Mouse (Mus musculus): ENCODE results near the gene Lnp1. TPM values are rescaled to one million over a fixed set of nuclear protein-coding genes. Genes with fewer than 3 reads are reported as not detected.

The Lnp1 gene
- polyA plus RNA-seq, 1 experiment from 2014 or later, result not detected

DNA sequence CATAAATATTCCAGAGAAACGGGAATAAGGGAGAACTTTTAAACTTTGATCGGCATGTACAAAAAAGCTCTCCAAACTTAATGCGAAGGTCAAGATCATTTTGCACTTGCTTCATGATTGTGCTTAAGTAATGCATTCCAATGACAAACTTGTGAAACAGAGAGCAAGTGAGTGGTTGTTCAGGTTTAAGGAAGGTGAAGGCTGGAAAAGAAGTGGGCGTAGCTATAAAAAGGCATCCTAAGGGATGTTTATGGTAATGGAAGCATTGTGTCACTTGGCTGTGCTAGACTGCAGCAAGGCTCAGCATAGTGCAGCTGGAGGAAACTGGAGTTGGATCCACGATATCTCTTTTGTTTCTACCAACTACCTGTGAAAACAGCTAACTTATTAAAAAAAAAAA, 36.3 kb downstream of the Lnp1 start:
- H3K27me3 ChIP-seq (replicated peaks; ENCODE audit: control insufficient read depth, insufficient read depth, low read length), result no peaks in the 10 kb centered on the region
- no peak overlapping the region for H3K4me2 ChIP-seq
- DNase-seq (ENCODE audit: low spot score) (no peak), ATAC-seq (replicated peaks; ENCODE audit: low FRiP score) (no peak)
- no peak overlapping the region for H3K9ac ChIP-seq (ENCODE audit: low read depth, low read length)
- H3K9me3 ChIP-seq (ENCODE audit: control insufficient read depth, low read length), result no peaks in the 10 kb centered on the region
- WGBS, result 82% methylated on average over 5 of the region's 5 CpGs
- H3K27ac ChIP-seq (ENCODE audit: low read depth, low read length), result no peak overlapping the region
- no peaks in the 10 kb centered on the region for H3K36me3 ChIP-seq (ENCODE audit: control insufficient read depth, insufficient read depth, low read length)
- H3K4me3 ChIP-seq (ENCODE audit: low read depth, low read length), result no peak overlapping the region
- no peaks in the 10 kb centered on the region for H3K4me1 ChIP-seq (replicated peaks; ENCODE audit: control insufficient read depth, insufficient read depth, low read length)

DNA sequence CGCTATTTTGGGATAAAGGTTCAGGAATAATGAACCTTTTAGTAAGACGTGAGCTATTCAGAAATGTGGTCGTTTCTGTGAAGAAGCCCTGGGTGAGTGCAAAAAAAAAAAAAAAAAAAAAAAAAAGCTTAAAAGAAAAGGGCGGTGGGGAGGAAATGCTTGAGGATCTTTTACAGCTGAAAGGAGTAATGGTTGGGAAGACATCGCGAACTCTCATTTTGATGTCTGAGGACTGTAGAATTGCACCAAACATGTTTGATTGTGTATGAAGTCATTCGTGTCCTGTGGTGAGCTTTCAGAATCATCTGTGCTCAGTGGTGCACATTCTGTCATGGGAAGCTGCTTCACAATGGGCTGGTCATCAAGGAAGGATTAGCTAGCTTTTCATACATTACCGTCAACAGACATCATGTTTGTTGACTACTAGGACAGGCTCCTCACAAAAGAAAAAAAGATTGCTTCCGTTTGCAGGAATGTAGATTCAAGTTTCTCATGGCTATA, 41.2 kb downstream of the Lnp1 start:
- no peak for ATAC-seq (replicated peaks; ENCODE audit: low FRiP score)
- WGBS, result 31% methylated on average over 9 of the region's 9 CpGs
- H3K9ac ChIP-seq (ENCODE audit: low read depth, low read length), result no peak overlapping the region
- H3K27ac ChIP-seq (ENCODE audit: low read depth, low read length), result no peak overlapping the region
- H3K36me3 ChIP-seq (ENCODE audit: control insufficient read depth, insufficient read depth, low read length), result no peaks in the 10 kb centered on the region
- peak overlapping the region; percentile 57 for H3K4me2 ChIP-seq
- H3K4me1 ChIP-seq (replicated peaks; ENCODE audit: control insufficient read depth, insufficient read depth, low read length), result no peaks in the 10 kb centered on the region
- peak overlapping the region; percentile 45 for H3K4me3 ChIP-seq (ENCODE audit: low read depth, low read length)
- no peak for DNase-seq (ENCODE audit: low spot score)
- H3K9me3 ChIP-seq (ENCODE audit: control insufficient read depth, low read length), result no peaks in the 10 kb centered on the region
- H3K27me3 ChIP-seq (replicated peaks; ENCODE audit: control insufficient read depth, insufficient read depth, low read length), result no peaks in the 10 kb centered on the region

DNA sequence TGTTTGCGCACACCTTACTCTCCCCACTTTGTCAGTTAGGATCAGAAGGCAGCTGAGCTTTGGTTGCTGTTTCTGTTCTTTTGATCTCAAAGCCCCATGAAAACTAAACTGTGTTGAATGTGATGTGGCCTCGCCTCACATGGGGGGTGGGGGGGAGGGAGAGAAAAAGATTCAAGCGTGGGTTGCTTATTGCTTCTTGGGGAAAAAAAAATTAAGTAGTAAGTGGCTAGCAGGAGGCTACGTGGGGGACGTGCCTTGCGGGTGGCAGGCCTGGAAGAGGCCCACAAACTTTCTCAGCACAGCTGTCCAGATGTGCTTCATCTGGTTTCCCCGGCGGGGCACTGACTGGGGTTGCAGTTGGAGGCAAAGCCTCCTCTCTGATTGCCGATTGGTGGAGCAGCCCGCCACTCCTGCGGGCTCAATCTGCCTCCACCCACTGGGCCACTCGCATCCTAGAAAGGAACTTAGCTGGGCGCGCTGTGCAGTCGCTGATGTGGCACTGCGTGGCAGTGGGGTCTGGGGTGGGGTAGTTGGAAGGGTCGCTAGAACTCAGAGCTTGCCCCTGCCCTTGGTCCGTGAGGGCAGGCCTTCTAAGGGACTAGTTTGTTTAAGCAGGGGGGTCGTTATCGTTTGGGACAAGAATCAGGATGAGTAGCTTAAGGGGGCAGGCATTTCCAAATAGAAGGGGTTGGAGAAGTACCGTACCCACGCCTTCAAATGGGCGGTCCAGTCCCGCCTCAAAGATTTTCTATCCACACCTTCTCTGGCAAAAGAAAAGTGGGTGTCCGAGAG, 41.8 kb downstream of the Lnp1 start, which contains the start of gene Tmem45a:
Gene Tmem45a, minus strand, starts transcription at position 343 of the 792 bp plus-strand sequence.
- Histone ChIP-seq H3K27ac (ENCODE audit: low read depth, low read length) (no peak within 1 kb of the TSS), H3K36me3 (ENCODE audit: control insufficient read depth, insufficient read depth, low read length) (no peaks in the 10 kb centered on the region), H3K4me3 (ENCODE audit: low read depth, low read length) (peak within 1 kb of the TSS; percentile 45), H3K9ac (ENCODE audit: low read depth, low read length) (no peak within 1 kb of the TSS), H3K4me1 (replicated peaks; ENCODE audit: control insufficient read depth, insufficient read depth, low read length) (no peaks in the 10 kb centered on the region), H3K27me3 (replicated peaks; ENCODE audit: control insufficient read depth, insufficient read depth, low read length) (no peaks in the 10 kb centered on the region), H3K9me3 (ENCODE audit: control insufficient read depth, low read length) (no peaks in the 10 kb centered on the region), H3K4me2 (peak within 1 kb of the TSS; percentile 57)
- DNase-seq (ENCODE audit: low spot score), result peak; percentile 71
- WGBS, result 5% methylated on average over 25 of the region's 25 CpGs
- peak; percentile 95 for ATAC-seq (replicated peaks; ENCODE audit: low FRiP score)

DNA sequence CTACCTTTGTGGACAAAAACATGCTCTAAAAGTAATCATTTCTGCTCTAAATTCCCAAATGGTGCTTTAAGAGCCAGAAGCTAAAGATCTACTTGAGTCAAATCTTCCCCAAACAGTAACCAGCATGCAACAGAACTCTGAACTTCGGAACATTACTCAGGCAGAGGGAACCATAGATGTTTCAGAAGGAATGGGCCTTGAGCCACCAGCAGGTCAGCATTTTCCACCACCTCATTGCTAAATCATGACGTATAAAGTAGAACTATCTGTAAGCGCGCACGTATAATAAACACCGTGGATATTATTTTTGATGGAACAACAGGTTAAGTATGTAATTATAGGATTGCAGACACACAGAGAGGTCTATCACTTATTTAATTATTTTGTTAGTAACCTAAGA, 43.0 kb downstream of the Lnp1 start:
- H3K27me3 ChIP-seq (replicated peaks; ENCODE audit: control insufficient read depth, insufficient read depth, low read length), result no peaks in the 10 kb centered on the region
- 93% methylated on average over 6 of the region's 6 CpGs for WGBS
- no peak overlapping the region for H3K27ac ChIP-seq (ENCODE audit: low read depth, low read length)
- H3K9ac ChIP-seq (ENCODE audit: low read depth, low read length), result no peak overlapping the region
- no peak overlapping the region for H3K4me2 ChIP-seq
- no peaks in the 10 kb centered on the region for H3K9me3 ChIP-seq (ENCODE audit: control insufficient read depth, low read length)
- no peak for ATAC-seq (replicated peaks; ENCODE audit: low FRiP score)
- DNase-seq (ENCODE audit: low spot score), result no peak
- H3K4me3 ChIP-seq (ENCODE audit: low read depth, low read length), result no peak overlapping the region
- H3K4me1 ChIP-seq (replicated peaks; ENCODE audit: control insufficient read depth, insufficient read depth, low read length), result no peaks in the 10 kb centered on the region
- H3K36me3 ChIP-seq (ENCODE audit: control insufficient read depth, insufficient read depth, low read length), result no peaks in the 10 kb centered on the region

DNA sequence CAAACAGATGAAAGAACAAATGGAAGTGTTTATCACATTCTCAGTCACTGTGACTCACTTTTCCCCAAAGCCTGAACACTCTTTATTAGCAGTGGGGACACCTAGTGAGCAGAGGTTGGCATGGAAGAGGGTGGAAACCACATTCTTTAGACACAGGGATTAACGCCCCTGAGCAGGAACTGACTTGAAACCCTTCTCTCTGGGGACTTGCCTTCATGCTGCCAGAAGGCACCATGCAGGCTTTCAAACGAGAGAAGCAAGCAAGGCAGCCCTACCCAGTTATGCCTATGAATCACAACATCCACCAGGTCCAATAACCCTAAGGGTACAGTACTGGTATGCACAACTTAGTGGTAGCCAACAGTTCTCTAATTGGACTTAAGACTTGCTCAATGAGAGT, 54.5 kb downstream of the Lnp1 start:
- H3K4me2 ChIP-seq, result no peak overlapping the region
- no peak for DNase-seq (ENCODE audit: low spot score)
- H3K9me3 ChIP-seq (ENCODE audit: control insufficient read depth, low read length), result no peaks in the 10 kb centered on the region
- WGBS, result 38% methylated on average over 2 of the region's 2 CpGs
- H3K9ac ChIP-seq (ENCODE audit: low read depth, low read length), result no peak overlapping the region
- no peak overlapping the region for H3K4me3 ChIP-seq (ENCODE audit: low read depth, low read length)
- no peak overlapping the region for H3K27ac ChIP-seq (ENCODE audit: low read depth, low read length)
- no peak for ATAC-seq (replicated peaks; ENCODE audit: low FRiP score)
- no peaks in the 10 kb centered on the region for H3K36me3 ChIP-seq (ENCODE audit: control insufficient read depth, insufficient read depth, low read length)
- no peaks in the 10 kb centered on the region for H3K4me1 ChIP-seq (replicated peaks; ENCODE audit: control insufficient read depth, insufficient read depth, low read length)
- no peaks in the 10 kb centered on the region for H3K27me3 ChIP-seq (replicated peaks; ENCODE audit: control insufficient read depth, insufficient read depth, low read length)

DNA sequence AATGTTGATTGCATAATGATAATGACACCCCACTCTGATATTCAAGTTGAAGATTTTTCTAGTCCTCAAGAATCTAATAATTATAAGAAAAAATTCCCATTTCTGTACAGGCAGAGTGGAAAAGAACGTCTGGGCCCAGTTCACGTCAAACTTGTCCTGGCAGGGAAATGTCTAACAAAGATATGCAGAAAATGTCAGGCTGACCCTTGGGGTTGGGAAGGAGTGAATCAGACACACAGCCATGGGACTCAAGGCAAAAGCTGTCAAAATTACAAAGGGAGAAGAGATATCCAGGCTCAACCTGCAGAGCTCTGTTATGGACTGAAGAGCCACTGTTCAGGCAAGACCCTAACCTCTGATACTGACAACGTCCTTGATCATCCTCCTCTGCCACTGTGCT, 57.4 kb downstream of the Lnp1 start:
- DNase-seq (ENCODE audit: low spot score) (no peak), ATAC-seq (replicated peaks; ENCODE audit: low FRiP score) (no peak)
- Histone ChIP-seq H3K27ac (ENCODE audit: low read depth, low read length) (no peak overlapping the region), H3K36me3 (ENCODE audit: control insufficient read depth, insufficient read depth, low read length) (no peaks in the 10 kb centered on the region), H3K4me3 (ENCODE audit: low read depth, low read length) (no peak overlapping the region), H3K9me3 (ENCODE audit: control insufficient read depth, low read length) (no peaks in the 10 kb centered on the region), H3K27me3 (replicated peaks; ENCODE audit: control insufficient read depth, insufficient read depth, low read length) (no peaks in the 10 kb centered on the region), H3K9ac (ENCODE audit: low read depth, low read length) (no peak overlapping the region), H3K4me2 (no peak overlapping the region), H3K4me1 (replicated peaks; ENCODE audit: control insufficient read depth, insufficient read depth, low read length) (no peaks in the 10 kb centered on the region)
- 68% methylated on average over 3 of the region's 3 CpGs for WGBS

DNA sequence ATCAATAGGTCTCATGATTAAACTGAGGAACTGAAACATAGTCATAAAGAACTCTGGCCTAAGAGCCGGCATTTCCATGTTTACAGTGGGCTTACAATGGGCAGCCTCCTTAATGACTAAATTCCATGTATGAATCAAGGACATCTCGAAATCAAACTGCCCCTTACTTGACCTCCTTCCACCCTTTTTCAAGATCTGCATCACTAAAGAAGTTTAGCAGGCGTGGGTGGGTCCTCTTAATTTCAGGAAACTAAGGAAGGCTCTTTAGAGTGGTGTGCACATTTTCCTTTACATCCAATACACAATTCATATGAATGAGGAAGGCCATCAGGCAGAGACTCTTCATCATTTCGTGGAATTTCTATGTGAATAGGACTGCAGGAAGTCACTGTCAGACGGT, 59.5 kb downstream of the Lnp1 start:
- H3K9ac ChIP-seq (ENCODE audit: low read depth, low read length), result no peak overlapping the region
- no peak for ATAC-seq (replicated peaks; ENCODE audit: low FRiP score)
- no peak overlapping the region for H3K4me2 ChIP-seq
- H3K27ac ChIP-seq (ENCODE audit: low read depth, low read length), result no peak overlapping the region
- H3K36me3 ChIP-seq (ENCODE audit: control insufficient read depth, insufficient read depth, low read length), result no peaks in the 10 kb centered on the region
- H3K27me3 ChIP-seq (replicated peaks; ENCODE audit: control insufficient read depth, insufficient read depth, low read length), result no peaks in the 10 kb centered on the region
- no peak for DNase-seq (ENCODE audit: low spot score)
- WGBS, result 78% methylated on average over 5 of the region's 5 CpGs
- no peak overlapping the region for H3K4me3 ChIP-seq (ENCODE audit: low read depth, low read length)
- H3K4me1 ChIP-seq (replicated peaks; ENCODE audit: control insufficient read depth, insufficient read depth, low read length), result no peaks in the 10 kb centered on the region
- H3K9me3 ChIP-seq (ENCODE audit: control insufficient read depth, low read length), result no peaks in the 10 kb centered on the region

DNA sequence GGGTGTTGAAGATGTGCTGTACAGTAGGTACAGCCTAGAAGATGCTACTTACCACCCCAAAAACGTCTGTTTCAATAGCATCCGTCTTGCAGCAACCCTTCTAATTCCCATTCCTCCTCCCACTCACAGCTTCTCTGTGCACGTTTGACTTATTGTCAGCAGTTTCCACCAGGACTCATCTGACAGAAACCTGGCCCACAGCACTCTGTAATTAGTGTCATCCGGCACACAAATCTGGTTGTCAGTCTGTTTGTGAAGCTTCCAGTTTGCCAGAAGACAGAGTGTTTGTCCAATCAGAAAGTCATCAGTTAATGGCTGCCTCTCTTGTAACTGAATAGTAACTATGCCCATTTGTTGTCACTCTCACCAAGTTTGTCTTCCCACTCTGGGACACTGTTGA, 60.3 kb downstream of the Lnp1 start:
- Histone ChIP-seq H3K27me3 (replicated peaks; ENCODE audit: control insufficient read depth, insufficient read depth, low read length) (no peaks in the 10 kb centered on the region), H3K4me1 (replicated peaks; ENCODE audit: control insufficient read depth, insufficient read depth, low read length) (no peaks in the 10 kb centered on the region), H3K4me3 (ENCODE audit: low read depth, low read length) (no peak overlapping the region), H3K27ac (ENCODE audit: low read depth, low read length) (no peak overlapping the region), H3K4me2 (no peak overlapping the region), H3K9me3 (ENCODE audit: control insufficient read depth, low read length) (no peaks in the 10 kb centered on the region), H3K36me3 (ENCODE audit: control insufficient read depth, insufficient read depth, low read length) (no peaks in the 10 kb centered on the region), H3K9ac (ENCODE audit: low read depth, low read length) (no peak overlapping the region)
- 70% methylated on average over 4 of the region's 4 CpGs for WGBS
- DNase-seq (ENCODE audit: low spot score), result no peak
- no peak for ATAC-seq (replicated peaks; ENCODE audit: low FRiP score)
